Mouse (Mus musculus): ENCODE measurements around the gene Pou6f1. TPM values are rescaled to one million over a fixed set of nuclear protein-coding genes. Genes with fewer than 3 reads are reported as not detected.
A peak's percentile ranks its signal among the peaks of the same experiment; 100 is the strongest.

Pou6f1 gene
- total and polyA plus RNA-seq, 3 experiments, result 1.7 to 9.1 (median 7.4) TPM

DNA sequence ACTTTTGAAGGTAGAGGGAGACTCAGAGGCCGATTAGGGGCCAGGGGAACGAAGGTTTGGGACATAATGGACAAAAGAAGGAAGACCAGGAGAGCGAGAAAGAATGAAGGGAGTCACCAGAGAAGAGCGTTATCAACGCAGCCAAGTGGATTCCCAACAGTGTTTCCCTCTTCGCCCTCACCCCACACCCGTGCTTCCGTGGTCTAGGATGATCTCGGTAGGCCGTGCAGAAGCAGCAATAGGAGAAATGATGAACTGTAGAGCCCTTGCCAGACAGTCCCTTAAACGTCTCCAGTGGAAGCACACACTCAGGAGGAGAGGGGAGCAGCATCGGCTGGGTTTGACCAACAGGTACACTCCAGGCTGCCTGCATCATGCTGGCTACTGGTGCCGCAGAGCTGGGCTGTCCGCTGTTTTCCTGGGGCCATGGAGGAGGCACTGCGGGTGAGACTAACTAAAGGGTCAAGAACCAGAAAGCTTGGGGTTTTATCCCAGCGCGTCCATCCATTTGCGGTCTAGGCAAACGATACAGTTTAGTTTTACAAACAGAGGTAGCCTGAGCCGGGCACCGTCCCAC, 1.0 kb upstream of the Pou6f1 start:
- no peak for TF ChIP-seq KAT2A (IDR thresholded peaks at IDR 0.05; ENCODE audit: insufficient replicate concordance, low read length)
- TF ChIP-seq TBP (conservative IDR thresholded peaks at IDR 0.05; ENCODE audit: low read depth, low read length), result no peak
- no peak for TF ChIP-seq CTCF (conservative IDR thresholded peaks at IDR 0.05 in 1 of 2, IDR thresholded peaks at IDR 0.05 in 1 of 2; ENCODE audit: low read depth in 2 of 2, low read length in 2 of 2)
- TF ChIP-seq TCF12 (IDR thresholded peaks at IDR 0.05; ENCODE audit: low read depth, low read length), result no peak
- no peak for TF ChIP-seq ZKSCAN1 (IDR thresholded peaks at IDR 0.05; ENCODE audit: borderline replicate concordance, low read depth, low read length)
- no peak for TF ChIP-seq MEF2A (IDR thresholded peaks at IDR 0.05; ENCODE audit: borderline replicate concordance, low read depth, low read length)
- TF ChIP-seq ZC3H11A (IDR thresholded peaks at IDR 0.05; ENCODE audit: low read depth, low read length), result no peak
- TF ChIP-seq MAZ (IDR thresholded peaks at IDR 0.05; ENCODE audit: low read depth, low read length), result no peak
- no peak for TF ChIP-seq ETS1 (conservative IDR thresholded peaks at IDR 0.05; ENCODE audit: low read depth, low read length)
- no peak for TF ChIP-seq UBTF (IDR thresholded peaks at IDR 0.05; ENCODE audit: low read depth, low read length)
- no peak for TF ChIP-seq NRF1 (IDR thresholded peaks at IDR 0.05; ENCODE audit: low read depth, low read length)
- TF ChIP-seq JUN (IDR thresholded peaks at IDR 0.05; ENCODE audit: insufficient read depth, low read depth, low read length), result no peak
- TF ChIP-seq POLR2AphosphoS2 (IDR thresholded peaks at IDR 0.05; ENCODE audit: low read depth, low read length), result no peak
- TF ChIP-seq USF1 (IDR thresholded peaks at IDR 0.05; ENCODE audit: low read depth, low read length), result no peak
- TF ChIP-seq IRF4 (IDR thresholded peaks at IDR 0.05; ENCODE audit: low read depth, low read length), result no peak
- no peak overlapping the region for H3K4me3 ChIP-seq (replicated peaks in 1 of 3; ENCODE audit: low read depth in 2 of 3, low read length in 2 of 3, poor library complexity in 1 of 3)
- no peak for DNase-seq (ENCODE audit: extremely low read depth)
- no peaks in the 10 kb centered on the region for H3K36me3 ChIP-seq (replicated peaks in 1 of 2; ENCODE audit: control insufficient read depth in 1 of 2, insufficient read depth in 1 of 2, low read length in 1 of 2)
- H3K27ac ChIP-seq (ENCODE audit: insufficient read depth, low read depth), result no peak overlapping the region
- H3K4me2 ChIP-seq (ENCODE audit: insufficient read depth, low read depth, poor library complexity, severe bottlenecking), result 0 out of 2 replicates have a peak overlapping the region, but pooled peaks have one; percentile 77
- in situ Hi-C loops (cut with MboI; ENCODE audit: low pct_ligation_motif_present, low pct_unique_long_range_greater_than_20kb, low sequenced_read_pairs), result no loop called here
- peaks cover 18% of the 10 kb centered on the region for H3K27me3 ChIP-seq (replicated peaks)
- peaks cover 22 to 48% of the 10 kb centered on the region in 2 experiments for H3K4me1 ChIP-seq (ENCODE audit: control insufficient read depth in 1 of 2, insufficient read depth in 2 of 2)
- H3K9me3 ChIP-seq (replicated peaks; ENCODE audit: low read length), result no peaks in the 10 kb centered on the region
- H3K9ac ChIP-seq (ENCODE audit: insufficient read depth, low read depth), result 0 out of 2 replicates have a peak overlapping the region, but pooled peaks have one; percentile 95
- dilution Hi-C loops (cut with MboI; ENCODE audit: extremely low pct_ligation_motif_present, extremely low pct_unique_long_range_greater_than_20kb, low sequenced_read_pairs), result no loop called here
- no peaks in the 10 kb centered on the region for H3K79me2 ChIP-seq (replicated peaks; ENCODE audit: control insufficient read depth, extremely low read depth, insufficient read depth, poor library complexity, severe bottlenecking)

DNA sequence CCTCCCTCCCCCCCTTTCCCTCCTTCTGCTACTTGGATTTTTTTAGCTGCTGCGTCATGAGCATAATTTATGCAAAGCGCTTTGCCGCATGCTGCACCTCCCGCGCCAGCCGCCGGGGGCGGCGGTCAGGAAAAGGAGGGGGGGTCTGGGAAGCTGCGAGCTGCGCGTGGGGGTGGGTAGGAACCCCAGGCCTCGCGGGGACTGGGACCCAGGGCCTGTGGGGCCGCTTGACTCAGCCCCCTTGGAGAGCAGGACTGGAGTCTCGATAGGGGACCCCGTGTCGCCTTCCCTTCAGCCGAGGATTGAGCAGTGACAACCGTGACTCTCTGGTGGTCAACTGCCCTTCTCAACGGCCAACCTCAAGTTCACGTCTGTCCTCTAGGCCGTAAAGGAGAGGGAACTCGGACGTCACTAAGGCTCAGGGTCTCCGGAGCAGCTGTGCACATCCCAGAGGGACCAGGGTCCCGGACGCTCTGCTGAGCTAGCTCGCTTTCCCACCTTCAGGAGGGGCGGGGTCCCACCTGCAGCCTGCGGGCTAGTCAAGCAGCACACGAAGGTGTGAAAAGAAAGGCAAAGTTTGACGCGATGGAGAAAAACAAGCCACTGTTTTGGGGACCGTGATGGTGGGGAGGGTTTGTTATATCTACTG, 387 bp upstream of the Pou6f1 start:
- Histone ChIP-seq H3K4me2 (ENCODE audit: insufficient read depth, low read depth, poor library complexity, severe bottlenecking) (peak overlapping the region; percentile 77), H3K36me3 (replicated peaks in 1 of 2; ENCODE audit: control insufficient read depth in 1 of 2, insufficient read depth in 1 of 2, low read length in 1 of 2) (no peaks in the 10 kb centered on the region), H3K27me3 (replicated peaks) (peaks cover 18% of the 10 kb centered on the region), H3K9me3 (replicated peaks; ENCODE audit: low read length) (no peaks in the 10 kb centered on the region), H3K79me2 (replicated peaks; ENCODE audit: control insufficient read depth, extremely low read depth, insufficient read depth, poor library complexity, severe bottlenecking) (no peaks in the 10 kb centered on the region), H3K9ac (ENCODE audit: insufficient read depth, low read depth) (peak overlapping the region; percentile 95), H3K4me3 (replicated peaks in 1 of 3; ENCODE audit: low read depth in 2 of 3, low read length in 2 of 3, poor library complexity in 1 of 3) (peak overlapping the region in 2 of 3 experiments; percentile 64 to 90), H3K27ac (ENCODE audit: insufficient read depth, low read depth) (no peak overlapping the region; the same call in 1 of the 2 replicates), H3K4me1 (ENCODE audit: control insufficient read depth in 1 of 2, insufficient read depth in 2 of 2) (peaks cover 18 to 49% of the 10 kb centered on the region in 2 experiments)
- dilution Hi-C loops (cut with MboI; ENCODE audit: extremely low pct_ligation_motif_present, extremely low pct_unique_long_range_greater_than_20kb, low sequenced_read_pairs), result no loop called here
- DNase-seq (ENCODE audit: extremely low read depth), result peak; percentile 84
- in situ Hi-C loops (cut with MboI; ENCODE audit: low pct_ligation_motif_present, low pct_unique_long_range_greater_than_20kb, low sequenced_read_pairs), result no loop called here
- TF ChIP-seq POLR2A (IDR thresholded peaks at IDR 0.05; ENCODE audit: low read depth, low read length) (0 out of 2 replicates have a peak, but pooled peaks have one; percentile 22), E2F4 (IDR thresholded peaks at IDR 0.05; ENCODE audit: insufficient replicate concordance, low read depth, low read length) (no peak), ETS1 (conservative IDR thresholded peaks at IDR 0.05; ENCODE audit: low read depth, low read length) (peak; percentile 47), ELF1 (IDR thresholded peaks at IDR 0.05; ENCODE audit: low read depth, low read length) (peak; percentile 41; the same call in 1 of the 2 replicates), MXI1 (IDR thresholded peaks at IDR 0.05; ENCODE audit: low read depth, low read length) (peak; percentile 79), CTCF (conservative IDR thresholded peaks at IDR 0.05 in 1 of 2, IDR thresholded peaks at IDR 0.05 in 1 of 2; ENCODE audit: low read depth in 2 of 2, low read length in 2 of 2) (peak in 1 of 2 experiments; percentile 58; a peak in 2 of 4 replicates), KAT2A (IDR thresholded peaks at IDR 0.05; ENCODE audit: insufficient replicate concordance, low read length) (no peak), MAFK (IDR thresholded peaks at IDR 0.05; ENCODE audit: insufficient replicate concordance, low read length) (no peak), ZC3H11A (IDR thresholded peaks at IDR 0.05; ENCODE audit: low read depth, low read length) (no peak), MAX (IDR thresholded peaks at IDR 0.05; ENCODE audit: low read length) (peak; percentile 39; the same call in 1 of the 2 replicates), TCF12 (IDR thresholded peaks at IDR 0.05; ENCODE audit: low read depth, low read length) (peak; percentile 50; the same call in 1 of the 2 replicates), RCOR1 (conservative IDR thresholded peaks at IDR 0.05; ENCODE audit: low read depth, low read length) (no peak), EP300 (IDR thresholded peaks at IDR 0.05; ENCODE audit: low read length) (no peak), NRF1 (IDR thresholded peaks at IDR 0.05; ENCODE audit: low read depth, low read length) (peak; percentile 34; the same call in 1 of the 2 replicates), USF1 (IDR thresholded peaks at IDR 0.05; ENCODE audit: low read depth, low read length) (no peak), MAZ (IDR thresholded peaks at IDR 0.05; ENCODE audit: low read depth, low read length) (peak; percentile 95), UBTF (IDR thresholded peaks at IDR 0.05; ENCODE audit: low read depth, low read length) (peak; percentile 5; the same call in 1 of the 2 replicates), ZNF384 (IDR thresholded peaks at IDR 0.05; ENCODE audit: low read depth, low read length) (peak; percentile 84), USF2 (conservative IDR thresholded peaks at IDR 0.05; ENCODE audit: low read depth, low read length) (no peak), MEF2A (IDR thresholded peaks at IDR 0.05; ENCODE audit: borderline replicate concordance, low read depth, low read length) (peak; percentile 85), ZKSCAN1 (IDR thresholded peaks at IDR 0.05; ENCODE audit: borderline replicate concordance, low read depth, low read length) (no peak), NELFE (IDR thresholded peaks at IDR 0.05; ENCODE audit: low read depth, low read length) (0 out of 2 replicates have a peak, but pooled peaks have one; percentile 7), HCFC1 (IDR thresholded peaks at IDR 0.05; ENCODE audit: low read depth, low read length) (0 out of 2 replicates have a peak, but pooled peaks have one; percentile 23)

Measured in CH12.LX (cell line).